Mouse (Mus musculus) cortical plate, adult 2 months (tissue): ENCODE results near the gene Tmprss6.

Experiments used
- CTCF ChIP-seq: fragments of 200-500 bp; IDR thresholded peaks from 2 replicates; pipeline ENCODE4 v1.5.1; 2011; ENCODE audit warnings: mild to moderate bottlenecking, control low read depth, low read length; ENCODE audit not compliant: insufficient read depth; ENCODE audit errors: extremely low read depth
- POLR2A ChIP-seq: fragments of 200-500 bp; IDR thresholded peaks from 2 replicates; pipeline ENCODE4 v1.6.1; 2011; ENCODE audit warnings: mild to moderate bottlenecking, low read length, control low read depth; ENCODE audit not compliant: insufficient read depth; ENCODE audit errors: extremely low read depth

GRCm38 (mm10) chr15:78429139-78429459 is 39.3 kb downstream of the Tmprss6 start:
- no peak for TF ChIP-seq CTCF
- TF ChIP-seq POLR2A: no peak
